Mouse (Mus musculus) heart, postnatal 10 days (tissue): Measurements from ENCODE around the gene Polr3h. TPM values are rescaled to one million over a fixed set of nuclear protein-coding genes. Genes with fewer than 3 reads are reported as not detected.
"Not testable (repeated sequence)": the region's sequence is repeated elsewhere in the genome, so short reads cannot be mapped to it uniquely, and the experiment has no call there.

Experiments used
- DNase-seq, 2 experiments: peaks; one replicate each; pipeline ENCODE4 v3.0.0; 2021
- intact Hi-C: fragments of 180-260 bp; cut with DNase I; formaldehyde crosslinking; loops from one replicate; pipeline ENCODE4 v1.15.1; 2025
- total RNA-seq, 2 experiments: library from RNA; stranded (reverse); gene quantifications; 2 replicates each; pipeline ENCODE4 v1.2.3; 2021

The Polr3h gene
- total RNA-seq, result 10 to 100 TPM in 1 of 2 experiments, 1 to 10 TPM in 1; 9.7 to 10.0 TPM

GRCm38 (mm10) chr15:81925760-81926445, at the start of gene Polr3h:
Polr3h (minus strand) TSS chr15:81926240.
- peak; percentile 96 for DNase-seq
- intact Hi-C loops, result no loop called here

- intact Hi-C loops, result not testable (repeated sequence)
Observed at GRCm38 (mm10) chr15:81975156-81975555, 49.1 kb upstream of the Polr3h start.

GRCm38 (mm10) chr15:81970498-81970897, 44.5 kb upstream of the Polr3h start:
- DNase-seq, intact Hi-C loops: not testable (repeated sequence)

More at GRCm38 (mm10) chr15:81975156-81975555, 49.1 kb upstream of the Polr3h start:
- DNase-seq, result not testable (repeated sequence)

GRCm38 (mm10) chr15:81969635-81970034, 43.6 kb upstream of the Polr3h start:
- intact Hi-C loops, DNase-seq: not testable (repeated sequence)

GRCm38 (mm10) chr15:81969173-81969572, 43.1 kb upstream of the Polr3h start:
- intact Hi-C loops, result no loop called here
- DNase-seq, result peak in 1 of 2 experiments; percentile 27

- intact Hi-C loops, result no loop called here
Observed at GRCm38 (mm10) chr15:81968447-81968846, 42.4 kb upstream of the Polr3h start.

GRCm38 (mm10) chr15:81967821-81968220, 41.8 kb upstream of the Polr3h start:
- intact Hi-C loops, result no loop called here
- no peak for DNase-seq

More at GRCm38 (mm10) chr15:81968447-81968846, 42.4 kb upstream of the Polr3h start:
- DNase-seq, result no peak

- DNase-seq, result no peak
- intact Hi-C loops, result no loop called here
Observed at GRCm38 (mm10) chr15:81966062-81966829, 40.2 kb upstream of the Polr3h start.

- DNase-seq, result no peak
- intact Hi-C loops, result no loop called here
Observed at GRCm38 (mm10) chr15:81964980-81965545, 39.0 kb upstream of the Polr3h start.

- intact Hi-C loops, result no loop called here
- no peak for DNase-seq
Observed at GRCm38 (mm10) chr15:81964262-81964661, 38.2 kb upstream of the Polr3h start.

GRCm38 (mm10) chr15:81961078-81961451, 35.0 kb upstream of the Polr3h start:
- intact Hi-C loops, result loop anchor here (2.0 kb wide), 1 partner anchor 80 kb away; no protein-coding TSS in a partner anchor
- DNase-seq, result no peak

GRCm38 (mm10) chr15:81960171-81961077, 34.4 kb upstream of the Polr3h start, which contains the start of gene Pmm1:
Pmm1 (minus strand) TSS chr15:81960930.
- intact Hi-C loops, result loop anchor here (1.0 to 2.0 kb wide), 2 partner anchors 29 to 80 kb away; no protein-coding TSS in a partner anchor
- DNase-seq, result peak; percentile 98

GRCm38 (mm10) chr15:81958906-81959305, 32.9 kb upstream of the Polr3h start:
- DNase-seq, result no peak
- intact Hi-C loops, result no loop called here

- DNase-seq, result no peak
- intact Hi-C loops, result no loop called here
Observed at GRCm38 (mm10) chr15:81957598-81957997, 31.6 kb upstream of the Polr3h start.

- DNase-seq, result peak; percentile 28 to 64
- intact Hi-C loops, result no loop called here
Observed at GRCm38 (mm10) chr15:81956457-81956856, 30.4 kb upstream of the Polr3h start.

- intact Hi-C loops, result no loop called here
- DNase-seq, result no peak
Observed at GRCm38 (mm10) chr15:81955414-81955813, 29.4 kb upstream of the Polr3h start.

- DNase-seq, result no peak
- intact Hi-C loops, result no loop called here
Observed at GRCm38 (mm10) chr15:81954716-81955115, 28.7 kb upstream of the Polr3h start.

- intact Hi-C loops, result no loop called here
- no peak for DNase-seq
Observed at GRCm38 (mm10) chr15:81954151-81954583, 28.1 kb upstream of the Polr3h start.

GRCm38 (mm10) chr15:81952310-81952709, 26.3 kb upstream of the Polr3h start:
- intact Hi-C loops, result no loop called here
- no peak for DNase-seq

GRCm38 (mm10) chr15:81951159-81951558, 25.1 kb upstream of the Polr3h start:
- no peak for DNase-seq
- intact Hi-C loops, result no loop called here
